Mouse (Mus musculus) heart, postnatal 10 days (tissue): ENCODE data around the gene Celf5. TPM values are rescaled to one million over a fixed set of nuclear protein-coding genes. Genes with fewer than 3 reads are reported as not detected.

Experiments used
- DNase-seq, 2 experiments: peaks; one replicate each; pipeline ENCODE4 v3.0.0; 2021
- intact Hi-C: fragments of 180-260 bp; cut with DNase I; formaldehyde crosslinking; loops from one replicate; pipeline ENCODE4 v1.15.1; 2025
- total RNA-seq, 2 experiments: library from RNA; stranded (reverse); gene quantifications; 2 replicates each; pipeline ENCODE4 v1.2.3; 2021

The Celf5 gene
- total RNA-seq, 2 experiments from 2014 or later = 0.32 to 0.48 TPM

DNA sequence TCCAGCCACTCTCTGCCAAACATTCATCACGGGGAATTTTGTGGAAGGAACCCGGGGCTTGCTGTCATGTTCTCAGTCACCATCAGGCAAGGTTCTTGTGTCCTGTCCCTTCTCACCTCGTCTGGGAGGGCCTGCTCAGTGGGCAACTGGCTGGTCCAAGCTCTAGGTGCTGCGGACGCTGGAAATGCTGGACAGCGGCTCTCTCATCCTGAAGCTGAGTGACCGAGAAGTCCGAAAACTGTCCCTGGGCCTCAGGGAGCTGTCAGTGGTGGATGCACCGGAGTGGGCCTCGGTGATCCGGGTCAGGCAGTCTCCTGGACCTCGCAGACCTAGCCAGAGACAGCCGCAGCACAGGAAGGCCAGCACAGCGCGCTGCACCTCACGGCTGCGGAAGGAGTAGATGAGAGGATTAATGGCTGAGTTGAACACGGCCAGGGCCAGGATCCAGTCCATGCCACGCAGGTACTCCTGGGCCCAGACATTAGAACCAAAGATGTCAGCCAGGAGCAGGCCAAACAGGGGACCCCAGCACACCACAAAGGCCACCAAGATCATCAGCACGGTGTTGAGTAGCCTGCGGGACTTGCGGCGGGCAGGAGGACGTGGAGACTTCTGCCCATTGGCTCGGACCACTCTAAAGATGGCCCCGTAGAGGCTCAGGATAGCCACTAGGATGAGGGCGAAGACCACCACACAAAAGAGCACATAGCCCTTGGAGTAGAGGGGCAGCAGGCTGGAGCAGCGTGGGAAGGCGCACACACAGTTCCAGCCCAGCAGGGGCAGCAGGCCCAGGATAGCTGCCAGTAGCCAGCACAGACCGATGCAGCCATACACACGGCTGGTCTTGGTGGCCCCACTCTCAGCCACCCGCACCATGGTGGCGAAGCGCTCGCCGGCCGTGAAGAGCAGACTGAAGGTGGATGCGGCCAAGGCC, 16.1 kb upstream of the Celf5 start:
- DNase-seq = no peak
- intact Hi-C loops = no loop called here

DNA sequence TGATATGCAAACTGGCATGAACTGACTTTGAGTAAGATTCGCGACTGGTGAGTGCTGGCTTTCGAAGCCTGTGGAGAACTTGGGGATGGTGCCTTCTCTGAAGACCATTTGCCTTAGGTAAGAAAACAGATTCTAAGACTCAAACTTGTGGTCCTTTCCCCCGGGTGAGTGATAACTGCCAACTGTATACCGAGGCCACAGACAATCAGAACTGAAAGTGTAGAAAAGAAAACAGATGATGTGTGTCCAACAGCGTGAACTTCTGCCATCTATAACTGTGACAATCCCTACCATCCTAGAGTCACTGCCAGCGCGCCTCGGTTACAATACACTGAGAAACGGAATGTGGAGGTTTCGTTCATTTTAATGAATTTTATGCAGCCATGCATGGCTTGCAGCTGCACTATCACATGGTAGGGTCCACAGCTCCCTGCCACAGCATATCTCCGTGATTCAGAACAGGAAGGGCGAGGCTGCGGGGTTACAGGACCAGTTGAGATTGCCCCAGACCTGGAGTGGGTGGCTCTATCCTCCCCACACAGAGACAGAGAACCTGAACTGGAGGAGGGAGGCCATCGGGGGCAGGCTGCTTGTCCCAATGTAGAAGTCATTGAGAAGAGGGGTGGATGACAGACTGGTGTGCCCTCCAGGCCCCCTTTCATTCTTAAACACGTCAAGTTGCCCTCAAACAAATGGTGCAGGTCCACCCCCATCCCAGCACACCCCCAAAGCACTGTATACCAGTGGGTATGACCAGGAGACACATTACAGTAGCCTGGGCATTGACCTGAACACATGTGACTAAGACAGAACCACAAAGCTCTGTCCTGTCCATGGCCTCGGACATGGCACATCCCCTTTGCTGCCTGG, 15.1 kb upstream of the Celf5 start:
- no peak for DNase-seq
- intact Hi-C loops = no loop called here

DNA sequence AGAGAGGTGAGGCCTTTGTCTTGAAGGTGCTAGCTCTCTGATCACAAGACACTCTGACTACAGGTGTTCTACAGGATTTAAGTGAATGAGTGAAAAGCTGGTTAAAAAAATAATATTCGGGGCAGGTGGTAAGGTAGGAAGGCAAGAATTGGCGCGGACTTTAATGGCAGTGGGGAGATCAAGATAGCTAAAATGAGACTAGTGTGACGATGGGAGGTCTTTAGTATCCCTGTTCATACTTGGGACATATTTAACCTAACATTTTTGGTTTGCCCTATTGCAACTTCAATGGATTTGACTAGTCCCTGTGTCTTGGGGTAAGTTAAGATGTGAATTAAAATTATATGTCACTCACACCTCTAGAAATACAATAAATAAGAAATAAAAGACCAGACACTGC, 14.5 kb upstream of the Celf5 start:
- intact Hi-C loops = no loop called here
- DNase-seq = no peak

DNA sequence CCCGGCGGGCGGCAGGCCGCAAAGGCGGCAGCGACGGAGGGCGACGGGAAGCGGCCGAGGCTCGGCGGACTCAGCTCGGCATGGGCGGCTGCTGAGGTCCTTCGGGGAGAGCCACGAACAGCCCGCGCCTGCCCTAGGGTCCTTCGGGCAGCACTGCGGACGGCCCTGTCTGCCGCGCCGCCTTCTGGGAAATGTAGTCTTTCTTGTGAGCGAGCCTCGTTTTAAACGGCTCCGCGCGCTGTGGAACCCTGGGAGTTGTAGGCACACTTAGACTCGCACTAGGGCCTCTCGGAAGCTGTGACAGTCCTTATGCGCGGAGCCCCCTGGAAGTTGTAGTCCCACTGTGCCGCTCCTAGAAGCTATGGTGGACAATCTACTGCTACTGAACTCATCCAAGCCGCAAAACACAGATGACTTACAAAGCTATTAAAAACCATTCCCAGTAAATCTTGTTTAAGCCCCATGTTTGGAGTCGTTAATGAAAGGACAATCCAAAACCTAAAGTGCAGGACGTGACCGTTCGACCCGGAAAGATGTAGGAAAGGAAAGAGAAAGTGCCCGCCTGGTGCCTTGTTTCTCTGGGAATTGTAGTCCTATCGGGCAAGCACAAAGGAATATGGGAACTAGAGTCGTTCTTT, 13.9 kb upstream of the Celf5 start, which contains the start of gene Ncln:
Ncln (minus strand) TSS at position 129 of the 638 bp plus-strand sequence.
- intact Hi-C loops = no loop called here
- peak; percentile 99 for DNase-seq

DNA sequence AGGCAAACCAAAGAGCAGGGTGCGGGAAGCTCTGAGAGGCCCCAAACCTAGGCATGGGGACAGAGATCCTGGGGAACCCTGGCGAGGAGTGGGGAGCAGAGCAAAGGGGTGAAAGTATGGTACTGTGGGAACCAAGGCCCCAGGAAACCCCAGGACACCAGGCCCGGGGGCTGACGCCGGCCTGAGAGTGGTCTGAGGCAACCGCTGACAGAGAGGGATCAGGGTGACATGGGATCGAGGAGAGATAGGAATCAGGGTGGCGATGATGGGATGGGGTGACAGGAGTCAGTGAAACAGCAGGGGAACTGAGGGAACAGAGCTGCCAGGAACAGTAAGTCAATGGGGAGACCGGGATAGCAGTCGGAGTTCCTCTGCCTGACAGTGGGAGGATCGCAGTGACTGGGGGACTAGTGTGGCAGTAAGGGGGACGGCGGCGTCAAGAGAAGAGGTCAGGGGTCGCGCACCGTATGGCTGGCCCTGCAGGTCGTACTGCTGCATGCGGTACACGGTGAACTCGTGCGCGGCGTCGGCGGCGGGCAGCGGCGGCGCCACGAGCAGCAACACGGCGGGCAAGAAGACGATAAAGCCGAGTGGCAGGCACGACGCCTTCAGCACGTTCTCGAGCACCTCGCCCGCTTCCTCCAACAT, 13.2 kb upstream of the Celf5 start:
- intact Hi-C loops = no loop called here

DNA sequence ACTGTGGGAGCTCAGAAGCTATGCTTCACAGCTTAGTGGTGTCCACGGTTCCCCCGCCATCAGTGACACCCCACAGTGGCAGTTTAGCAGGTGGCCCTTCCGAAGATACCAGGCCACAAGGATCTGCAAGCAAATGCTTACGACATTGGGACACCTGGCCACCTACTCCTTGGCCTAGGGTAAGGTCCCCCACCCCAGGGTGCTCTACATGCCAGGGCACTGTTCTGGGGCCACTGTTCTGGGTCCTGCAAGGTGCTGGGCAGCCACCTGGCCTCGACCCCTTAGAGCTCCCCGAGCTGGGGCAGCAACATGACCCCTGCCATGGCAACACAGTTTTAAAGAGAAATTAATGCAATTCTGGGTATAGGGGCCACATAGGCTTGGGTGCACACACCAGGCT, 12.6 kb upstream of the Celf5 start:
- intact Hi-C loops = no loop called here

More for the DNA sequence above, 13.2 kb upstream of the Celf5 start:
- no peak for DNase-seq

DNA sequence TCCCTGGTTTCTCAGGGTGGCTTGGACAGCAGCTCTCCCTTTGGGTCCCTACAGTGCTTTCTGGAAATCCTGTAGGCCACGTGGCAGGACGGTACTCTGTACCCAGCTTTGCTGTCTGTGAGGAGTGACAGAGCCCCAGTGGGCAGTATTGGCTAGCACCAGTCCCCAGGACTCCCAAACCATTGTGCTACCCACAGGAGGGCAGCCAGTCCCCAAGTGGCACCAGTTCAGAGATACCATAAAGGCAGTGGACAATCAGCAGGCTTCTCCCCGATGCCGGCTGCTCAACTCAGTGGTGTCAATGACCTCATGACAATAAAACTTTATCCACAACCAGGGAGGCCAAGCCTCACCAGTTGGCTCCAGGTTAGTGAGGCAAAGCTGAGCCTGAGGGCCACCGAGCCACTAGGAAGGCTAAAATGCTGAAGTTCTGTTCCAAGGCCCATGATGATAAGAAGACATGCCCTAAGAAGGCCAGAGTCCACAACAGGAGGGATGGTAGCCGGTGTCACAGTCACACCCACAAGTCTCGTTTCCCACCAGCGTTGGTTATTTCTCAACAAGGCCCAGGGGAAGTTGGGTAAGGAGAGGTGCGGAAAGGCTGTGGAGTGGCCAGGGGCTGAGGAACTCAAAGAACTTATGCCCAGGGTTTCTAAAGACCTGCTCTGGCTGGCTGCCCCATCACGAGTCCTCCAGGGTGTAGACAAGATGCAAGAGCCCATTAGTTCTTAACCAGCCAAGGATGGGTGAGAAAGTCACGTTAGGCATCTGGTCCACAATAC, 11.9 kb upstream of the Celf5 start:
- intact Hi-C loops = no loop called here
- DNase-seq = no peak

More for the DNA sequence above, 12.6 kb upstream of the Celf5 start:
- DNase-seq = no peak

- no peak for DNase-seq
- intact Hi-C loops = no loop called here
Measured at GRCm38 (mm10) chr10:81493601-81494220, 11.2 kb upstream of the Celf5 start.

- no peak for DNase-seq
- intact Hi-C loops = no loop called here
Measured at GRCm38 (mm10) chr10:81492606-81493240, 10.2 kb upstream of the Celf5 start.

DNA sequence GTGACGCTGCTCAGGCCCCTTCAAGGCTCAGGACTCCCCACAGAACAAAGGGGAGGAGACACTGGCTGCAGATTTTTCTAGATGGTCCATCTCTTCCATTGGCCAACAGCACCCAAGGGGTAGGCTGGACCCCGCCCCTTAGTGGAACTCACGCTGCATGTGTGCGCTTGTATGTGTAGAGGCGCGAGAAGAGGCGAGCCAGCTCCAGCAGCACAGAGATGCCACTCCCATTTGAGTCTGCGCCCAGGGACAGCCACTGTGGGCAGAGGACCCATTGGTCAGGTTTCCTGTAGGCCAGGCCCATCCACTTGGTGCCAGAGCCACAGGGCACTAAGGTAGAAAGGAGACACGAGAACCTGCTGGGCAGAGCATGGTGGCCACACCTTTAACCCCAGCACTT, 8.5 kb upstream of the Celf5 start:
- no peak for DNase-seq
- intact Hi-C loops = no loop called here

- intact Hi-C loops = no loop called here
- no peak for DNase-seq
Measured at GRCm38 (mm10) chr10:81489941-81490340, 7.4 kb upstream of the Celf5 start.

GRCm38 (mm10) chr10:81488081-81488480, 5.6 kb upstream of the Celf5 start:
- intact Hi-C loops = no loop called here
- no peak for DNase-seq

GRCm38 (mm10) chr10:81486496-81486895, 4.0 kb upstream of the Celf5 start:
- DNase-seq = no peak
- intact Hi-C loops = no loop called here

DNA sequence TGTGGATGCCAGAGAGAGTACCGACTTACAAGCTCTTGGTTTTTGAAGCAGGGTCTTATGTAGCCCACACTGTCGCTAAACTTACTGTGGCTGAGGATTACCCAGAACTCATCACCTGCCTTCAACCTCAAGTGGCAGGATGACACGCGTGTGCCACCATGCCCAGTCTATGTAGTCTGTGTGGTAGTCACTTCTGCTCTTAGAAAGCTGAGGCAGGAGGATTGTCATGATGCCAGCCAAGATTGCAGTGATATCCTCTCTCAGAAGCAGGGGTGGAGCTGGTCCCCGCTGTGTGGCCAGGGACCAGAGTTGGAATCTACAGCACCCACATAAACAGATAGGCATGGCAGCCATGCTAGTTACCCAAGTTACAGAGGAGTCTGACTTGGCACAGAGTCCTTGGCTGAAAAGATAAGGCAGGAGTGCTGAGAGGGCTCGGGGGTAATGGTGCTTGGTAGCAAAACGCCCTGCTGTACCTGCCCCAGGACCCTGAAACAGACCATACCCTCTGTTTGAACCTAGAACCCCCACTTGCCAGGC, 3.0 kb upstream of the Celf5 start:
- intact Hi-C loops = no loop called here

DNA sequence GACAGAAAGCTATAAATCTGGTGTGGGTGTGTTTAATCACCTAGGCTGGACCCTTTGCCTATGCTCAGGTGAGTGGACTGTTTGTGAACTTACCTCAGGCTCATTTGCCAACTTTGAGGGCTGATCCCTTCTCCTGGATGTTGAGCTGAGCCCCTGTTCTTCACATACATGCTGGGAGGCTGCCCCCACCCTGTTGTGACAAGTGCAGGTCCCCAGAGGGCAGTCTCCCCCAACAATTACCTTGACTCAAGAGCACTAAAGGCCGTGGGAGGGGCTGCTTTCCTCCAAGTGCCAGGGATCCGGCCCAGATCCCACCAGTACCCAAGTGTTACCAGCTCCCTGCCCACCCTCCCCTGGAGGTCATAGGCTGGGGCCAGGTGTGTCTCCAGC, 2.5 kb upstream of the Celf5 start:
- intact Hi-C loops = no loop called here

More for the DNA sequence above, 3.0 kb upstream of the Celf5 start:
- DNase-seq = no peak

DNA sequence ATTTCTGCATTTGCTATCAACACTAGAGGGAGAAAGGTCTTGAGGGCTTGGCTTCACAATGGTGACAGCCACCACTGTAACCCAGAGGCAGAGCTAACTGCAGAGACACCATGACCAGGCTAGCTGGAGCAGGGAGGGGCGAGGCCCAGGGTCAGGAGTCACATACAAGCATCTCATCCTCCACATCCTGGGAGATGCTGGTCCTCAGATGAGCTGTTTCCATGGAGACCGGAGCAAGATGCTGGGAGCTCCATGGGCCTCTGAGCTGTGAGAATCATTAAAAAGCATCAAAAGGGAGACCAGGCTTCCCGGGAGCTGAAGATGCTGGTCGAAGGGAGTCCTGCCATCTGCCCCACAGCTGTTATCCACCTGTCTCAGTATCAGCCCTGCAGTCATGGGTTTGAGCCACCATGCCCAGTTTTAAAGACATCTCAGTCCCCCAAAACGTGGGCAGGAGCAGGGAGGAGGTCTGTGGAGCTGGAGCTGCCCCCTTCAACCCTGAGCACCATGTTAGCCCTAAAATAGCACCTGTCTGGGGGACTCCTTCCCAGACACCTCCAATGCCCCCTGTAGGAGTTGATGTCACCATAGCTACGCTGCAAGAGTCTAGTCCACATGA, 2.0 kb upstream of the Celf5 start:
- DNase-seq = no peak
- intact Hi-C loops = no loop called here

More for the DNA sequence above, 2.5 kb upstream of the Celf5 start:
- DNase-seq = no peak

- no peak for DNase-seq
- intact Hi-C loops = no loop called here
Measured at GRCm38 (mm10) chr10:81483983-81484382, 1.5 kb upstream of the Celf5 start.
